Mouse (Mus musculus): Measurements from ENCODE around the gene Cpsf3.

Gene Cpsf3

DNA sequence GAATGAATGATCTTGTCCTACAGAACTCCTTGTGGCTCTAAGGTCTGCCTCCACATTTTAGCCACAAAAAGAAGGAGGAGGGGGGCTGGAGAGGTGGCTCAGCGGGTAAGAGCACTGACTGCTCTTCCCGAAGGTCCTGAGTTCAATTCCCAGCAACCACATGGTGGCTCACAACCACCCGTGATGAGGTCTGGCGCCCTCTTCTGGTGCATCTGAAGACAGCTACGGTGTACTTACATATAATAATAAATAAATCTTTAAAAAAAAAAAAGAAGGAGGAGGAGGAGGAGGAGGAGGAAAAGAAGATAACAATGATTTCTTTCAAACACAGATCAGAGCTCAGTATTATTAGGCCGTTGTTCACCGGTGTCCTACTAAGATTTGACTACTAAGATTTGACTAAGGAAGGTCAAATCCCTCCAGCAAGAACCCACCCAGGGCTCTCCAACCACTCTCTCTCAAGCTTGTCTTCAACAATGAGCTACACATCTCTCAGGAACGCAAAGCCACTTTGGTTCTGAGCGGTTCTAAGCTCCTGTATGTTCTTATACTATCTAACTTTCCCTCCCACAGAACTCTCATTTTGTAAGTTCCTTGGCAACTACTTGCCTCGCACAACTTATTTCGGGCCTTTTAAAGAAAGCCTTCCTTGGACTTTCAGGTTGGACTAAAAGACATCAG is at the start of gene Cpsf3:
Cpsf3 (plus strand) TSS at position 631 of the 681 bp plus-strand sequence.
- no peak for DNase-seq

DNA sequence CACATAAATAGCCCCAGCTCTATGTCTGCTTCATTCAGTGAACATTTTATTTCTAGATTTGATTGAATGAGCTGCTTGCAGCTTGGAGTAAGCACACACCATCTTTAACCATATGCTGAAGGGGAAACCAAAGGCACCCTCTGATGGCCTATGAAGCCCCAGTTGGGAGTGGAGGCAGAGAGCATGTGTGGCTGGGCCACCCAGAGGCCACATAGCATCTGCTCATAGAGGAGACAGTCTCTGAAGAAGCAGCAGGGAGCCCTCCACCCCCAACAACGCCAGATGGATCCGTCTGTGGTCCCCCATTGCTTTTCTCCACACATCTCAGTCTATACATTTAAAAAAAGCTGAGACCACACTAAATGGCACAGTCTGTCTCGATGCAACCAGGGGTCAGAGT is 43.2 kb upstream of the Cpsf3 start:
- DNase-seq: no peak

DNA sequence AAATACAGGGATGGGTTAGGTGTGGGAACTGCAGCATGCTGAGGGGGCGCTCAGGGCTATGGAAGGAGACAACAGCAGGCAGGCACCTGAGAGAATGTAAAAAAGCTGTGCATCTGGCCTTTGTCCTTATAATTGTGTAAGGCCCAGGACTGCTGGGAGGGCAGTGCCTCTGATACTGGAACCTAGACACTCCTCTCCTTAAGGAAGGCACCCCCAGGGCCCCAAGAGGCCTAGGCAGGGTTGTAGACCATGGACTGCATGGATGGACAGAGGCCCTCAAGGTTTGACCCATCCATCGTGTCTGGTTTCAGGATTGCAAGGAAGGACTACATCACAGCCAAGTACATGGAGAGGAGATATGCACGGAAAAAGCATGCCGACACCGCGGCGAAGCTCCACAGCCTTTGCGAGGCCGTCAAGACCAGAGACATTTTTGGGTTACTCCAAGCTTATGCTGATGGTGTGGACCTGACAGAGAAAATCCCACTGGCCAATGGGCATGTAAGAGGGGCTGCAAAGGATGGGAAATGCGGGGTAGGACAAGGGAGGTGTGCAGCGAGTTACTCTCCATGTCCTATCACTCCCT is 40.7 kb upstream of the Cpsf3 start:
- no peak for DNase-seq

DNA sequence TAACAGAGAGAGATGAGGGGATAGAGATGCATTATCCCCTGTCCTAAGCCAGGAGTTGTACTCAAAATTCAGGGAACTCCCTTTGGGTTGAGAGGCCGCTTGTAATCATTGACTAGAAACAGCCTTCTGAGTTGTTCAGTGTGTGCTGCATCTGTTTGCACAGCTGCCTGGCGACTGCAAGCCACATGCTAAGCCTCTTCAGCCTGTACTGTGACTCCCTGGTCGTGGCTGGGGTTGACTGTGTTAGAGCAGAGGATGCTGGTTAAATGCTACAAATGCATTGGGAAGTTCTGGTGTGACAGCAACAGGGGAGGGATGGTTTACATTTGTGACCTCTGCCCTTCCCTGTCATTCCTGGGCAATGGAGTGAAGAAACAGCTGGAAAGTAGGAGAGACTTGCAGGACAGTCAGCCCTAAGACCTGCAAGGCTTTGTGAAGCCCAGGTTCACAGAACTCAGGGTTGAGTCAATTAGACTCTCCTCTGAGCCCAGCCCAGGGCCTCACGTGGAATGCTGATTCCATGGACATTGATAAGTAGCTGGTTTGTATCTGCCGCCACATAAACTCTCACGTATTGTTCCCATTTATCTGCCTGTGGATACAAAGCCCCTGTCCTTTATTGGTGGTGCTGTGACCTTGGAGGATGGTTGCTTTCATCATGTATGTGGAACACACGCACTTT is 37.3 kb upstream of the Cpsf3 start:
- no peak for DNase-seq

DNA sequence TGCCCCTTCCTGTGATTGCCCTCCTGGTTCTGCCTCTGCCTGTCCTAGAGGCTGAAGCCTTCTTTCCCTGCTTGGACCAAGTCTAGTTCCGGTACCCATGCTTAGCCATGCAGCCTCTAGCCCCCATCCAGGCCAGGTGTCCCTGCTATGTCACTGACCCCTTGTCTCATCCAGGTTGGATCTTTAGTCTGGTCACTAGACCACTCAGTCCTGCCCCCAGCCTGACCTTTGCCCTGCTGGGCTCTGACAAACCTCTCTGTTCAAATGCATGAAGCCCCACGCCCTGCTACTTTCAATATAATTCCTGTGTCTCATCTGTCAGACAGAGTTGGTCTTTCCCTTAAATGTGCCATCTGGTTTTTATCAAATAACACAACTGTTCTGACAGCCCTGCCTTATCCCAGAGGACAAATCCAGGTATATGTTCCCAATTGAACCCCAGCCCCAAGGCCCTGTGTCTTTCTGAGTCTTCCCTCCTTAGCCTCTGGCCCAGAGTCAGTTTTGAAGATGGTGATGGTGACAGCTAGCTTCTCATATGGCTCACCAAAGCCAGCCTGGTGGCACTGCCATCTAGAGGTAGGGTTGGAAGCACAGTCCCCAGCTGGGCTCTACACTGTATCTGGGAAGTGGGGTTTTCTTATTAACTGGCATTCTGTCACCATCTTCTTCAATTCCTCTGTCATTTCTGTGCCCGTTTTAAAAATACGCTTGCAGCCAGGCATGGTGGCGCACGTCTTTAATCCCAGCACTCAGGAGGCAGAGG is 24.5 kb upstream of the Cpsf3 start:
- DNase-seq: peak in 1 of 2 experiments; percentile 27

DNA sequence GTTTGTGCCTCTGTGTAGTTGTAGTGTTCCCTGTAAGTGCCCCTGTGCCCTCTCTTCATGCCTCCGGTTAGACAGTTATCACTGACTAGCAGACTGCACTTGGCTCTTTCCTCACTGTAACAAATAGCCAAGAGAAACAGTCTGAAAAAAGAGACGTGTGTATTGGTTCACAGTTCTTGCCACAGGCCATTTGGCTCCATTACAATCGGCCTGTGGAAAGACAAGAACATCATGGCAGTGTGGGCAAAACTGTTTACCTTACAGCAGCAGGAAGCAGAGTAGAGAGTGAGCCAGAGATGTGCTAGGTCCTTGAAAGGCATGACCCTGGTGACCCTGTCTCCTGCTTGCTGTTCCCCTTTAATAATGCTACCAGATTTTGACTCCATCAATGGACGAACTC is 23.7 kb upstream of the Cpsf3 start:
- DNase-seq: no peak

DNA sequence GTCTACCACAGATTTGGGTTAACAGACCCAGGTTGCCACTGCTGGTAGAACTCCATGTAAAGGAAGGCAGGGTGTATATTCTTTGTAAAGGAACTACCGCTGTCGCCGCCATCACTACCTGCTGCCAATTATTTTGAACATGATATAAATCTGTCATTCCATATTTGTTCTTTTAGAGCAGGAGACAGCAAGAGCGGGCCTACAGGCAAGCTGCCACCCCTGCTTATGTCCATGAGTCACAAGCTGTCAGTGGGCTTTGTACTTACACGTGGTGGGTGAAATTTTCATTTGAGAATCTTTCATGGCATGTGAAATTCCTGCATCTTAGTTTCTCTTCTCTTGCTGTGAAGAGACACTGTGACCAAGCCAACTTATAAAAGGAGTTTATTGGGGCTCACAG is 21.9 kb upstream of the Cpsf3 start:
- DNase-seq: no peak

DNA sequence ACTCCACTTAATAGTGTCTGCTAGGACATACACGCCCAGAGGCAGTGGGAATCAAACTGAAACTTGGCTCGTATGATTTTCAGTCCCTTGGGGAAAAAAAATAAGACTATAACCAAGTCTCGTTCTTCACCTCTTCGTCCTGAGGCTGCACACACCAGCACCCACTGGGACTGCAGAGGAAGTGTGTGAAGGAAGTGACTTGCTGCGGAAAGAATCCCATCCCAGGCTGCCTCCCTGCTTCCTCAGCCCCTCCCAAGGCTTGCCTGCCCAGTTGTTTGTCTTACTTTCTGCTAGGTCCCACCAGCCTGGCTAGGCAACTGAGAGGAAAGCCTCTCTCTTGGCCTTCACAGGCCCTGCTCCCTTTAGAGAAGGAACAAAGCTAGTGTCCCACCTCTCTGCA is 20.9 kb upstream of the Cpsf3 start:
- DNase-seq: peak; percentile 58 to 78

DNA sequence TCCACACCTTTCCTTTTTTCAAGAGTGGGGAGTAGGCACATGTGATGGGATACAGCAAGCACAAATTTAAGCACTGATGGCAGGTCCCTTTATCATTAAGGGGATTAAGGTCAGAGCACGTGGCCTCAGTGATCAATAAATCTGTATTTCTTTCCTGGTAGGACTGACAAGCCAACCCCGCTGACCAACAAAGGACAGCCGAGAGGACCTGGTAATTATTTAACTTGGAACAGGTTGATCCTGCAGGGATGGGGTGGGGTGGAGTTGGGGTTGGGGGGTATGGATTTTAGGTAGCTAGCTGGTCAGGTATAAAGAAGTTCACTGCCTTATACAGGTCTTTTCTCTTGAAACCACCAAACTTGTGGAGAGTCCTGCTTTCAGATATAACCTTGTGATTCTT is 20.2 kb upstream of the Cpsf3 start:
- no peak for DNase-seq

DNA sequence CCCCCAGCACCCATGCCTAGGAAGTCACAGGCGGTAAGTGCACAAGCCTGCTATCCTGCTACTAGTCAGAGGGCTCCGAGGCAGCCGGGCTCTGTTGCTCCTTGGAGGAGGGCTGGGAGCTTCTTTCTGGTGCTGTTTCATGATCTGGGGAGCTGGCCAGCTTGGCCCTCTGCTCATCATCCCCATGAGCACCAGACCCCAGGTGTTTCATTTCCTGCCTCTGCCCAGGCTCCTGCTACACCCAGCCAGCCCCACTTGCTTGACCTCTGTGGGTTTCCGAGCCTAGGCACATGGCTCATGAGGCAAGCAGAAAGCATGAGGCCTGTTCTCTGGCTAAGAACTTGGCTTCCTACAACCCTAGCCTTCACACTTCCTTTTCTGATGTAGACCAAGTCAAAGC is 19.7 kb upstream of the Cpsf3 start:
- DNase-seq: no peak

DNA sequence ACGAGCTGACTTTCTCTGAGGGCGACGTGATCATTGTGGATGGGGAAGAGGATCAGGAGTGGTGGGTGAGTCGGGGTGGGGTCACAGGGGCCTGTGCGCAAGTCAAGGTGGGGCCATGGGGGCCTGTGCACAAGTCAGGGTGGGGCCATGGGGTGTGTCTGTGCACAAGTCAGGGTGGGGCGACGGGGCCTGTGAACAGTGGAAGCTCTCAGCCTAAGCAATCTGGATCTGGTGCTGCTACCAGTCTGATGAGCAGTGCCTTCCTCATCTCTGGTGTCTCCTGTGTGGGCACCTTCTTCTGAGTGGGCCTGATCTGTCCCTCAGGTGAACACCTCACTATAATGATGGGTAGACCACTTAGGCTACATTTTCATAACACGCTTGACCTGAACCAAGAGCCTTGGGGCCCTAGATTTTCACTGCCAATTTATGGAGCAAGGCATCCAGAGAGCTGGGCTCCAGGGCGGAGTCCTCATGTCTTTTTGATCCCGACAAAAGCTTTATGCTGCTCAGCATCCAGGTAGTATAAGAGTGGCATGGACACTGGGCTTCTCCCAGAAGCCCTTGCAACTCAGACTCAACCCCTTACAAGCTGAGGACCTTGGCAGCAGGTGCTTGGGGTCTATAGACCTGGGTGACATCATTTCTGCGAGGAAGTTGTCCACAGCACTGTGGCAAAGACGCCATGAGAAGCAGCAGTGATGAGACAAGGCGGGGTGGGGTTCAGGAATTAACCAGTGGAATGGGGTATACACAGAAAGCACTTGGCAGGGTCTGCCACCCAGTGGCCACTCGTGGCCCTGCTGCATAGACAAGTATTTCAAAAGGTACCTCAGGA is 19.0 kb upstream of the Cpsf3 start:
- DNase-seq: peak; percentile 76 to 78

DNA sequence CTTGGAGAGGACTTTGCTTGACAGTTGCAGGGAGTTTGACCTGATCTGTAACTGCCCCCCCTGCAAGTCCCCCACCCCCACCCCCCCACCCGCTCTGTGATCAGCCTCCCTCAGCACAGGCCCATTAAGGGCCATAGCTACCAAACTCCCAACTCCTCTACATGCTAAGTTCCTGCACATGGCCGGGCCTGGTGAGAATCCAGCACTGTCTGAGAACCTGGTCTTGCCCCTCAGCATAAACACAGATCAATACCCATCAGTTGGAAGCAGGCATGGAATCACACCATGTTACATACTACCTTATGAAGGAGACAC is 18.4 kb upstream of the Cpsf3 start:
- no peak for DNase-seq

DNA sequence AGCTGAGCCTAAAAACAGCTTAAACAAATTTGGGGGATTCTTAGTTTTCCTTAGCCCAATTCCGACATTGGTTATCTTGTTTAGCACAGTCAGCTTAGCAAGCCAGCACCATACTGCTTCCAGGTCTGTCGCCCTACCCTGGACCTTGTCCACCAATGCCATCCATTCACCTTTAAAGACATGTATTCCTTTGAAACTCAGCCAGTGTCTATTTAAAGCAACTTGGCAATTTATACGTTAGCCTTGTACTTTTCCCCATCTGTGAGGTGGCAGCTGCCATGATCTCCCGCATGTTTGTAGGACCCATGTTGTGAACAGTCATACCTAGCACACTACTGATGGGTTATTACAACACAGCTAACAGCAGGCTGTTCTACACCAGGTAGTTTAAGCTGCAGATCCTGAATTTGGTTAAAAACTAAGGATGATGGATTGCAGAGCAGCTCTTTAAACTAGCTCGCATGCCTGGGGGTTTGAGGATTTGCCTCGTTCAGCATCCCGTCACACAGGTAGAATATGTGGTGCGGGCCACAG is 17.0 kb upstream of the Cpsf3 start:
- DNase-seq: no peak

DNA sequence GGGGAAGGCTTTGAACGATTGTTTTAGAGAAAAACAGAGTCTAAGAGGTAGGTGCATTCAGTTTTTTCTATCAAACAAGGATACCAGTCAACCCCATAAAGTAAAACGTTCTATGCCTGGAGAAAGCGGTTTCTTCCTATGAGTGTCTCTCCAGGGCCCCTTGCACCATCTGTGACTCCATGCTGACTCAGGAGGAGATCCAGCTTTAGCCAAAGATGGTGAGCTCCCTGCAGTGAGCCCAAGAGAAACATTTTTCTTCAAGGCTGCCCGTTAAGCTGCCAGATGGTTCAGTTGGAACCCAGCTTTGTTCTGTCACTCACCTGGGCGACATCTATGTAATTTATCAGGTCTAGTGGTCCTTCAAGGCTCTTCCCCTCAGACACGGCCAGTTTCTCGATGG is 10.7 kb upstream of the Cpsf3 start:
- no peak for DNase-seq

DNA sequence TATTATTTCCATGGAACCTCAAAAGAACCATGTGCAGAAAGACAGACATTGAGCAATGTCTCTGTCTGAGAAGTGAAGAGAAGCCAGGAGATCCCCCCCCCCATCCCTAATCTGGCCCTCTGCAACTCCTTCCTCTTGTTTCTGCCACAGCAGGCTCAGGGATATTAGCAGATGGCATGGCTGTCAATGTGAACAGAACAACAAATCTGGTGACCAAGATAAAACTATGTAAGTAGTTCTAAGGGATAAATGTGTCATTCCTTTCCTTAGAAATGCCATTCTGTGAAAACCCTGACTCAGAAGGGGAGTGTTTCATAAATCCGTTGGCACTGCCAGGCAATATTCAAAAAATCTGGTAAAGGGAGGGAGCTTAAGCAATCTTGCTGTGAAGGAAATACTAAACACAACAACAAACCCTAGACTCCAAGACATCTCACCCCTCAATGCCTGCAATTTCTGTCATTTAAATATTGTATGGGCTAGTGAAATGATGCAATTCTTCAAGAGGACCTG is 7.8 kb upstream of the Cpsf3 start:
- no peak for DNase-seq

DNA sequence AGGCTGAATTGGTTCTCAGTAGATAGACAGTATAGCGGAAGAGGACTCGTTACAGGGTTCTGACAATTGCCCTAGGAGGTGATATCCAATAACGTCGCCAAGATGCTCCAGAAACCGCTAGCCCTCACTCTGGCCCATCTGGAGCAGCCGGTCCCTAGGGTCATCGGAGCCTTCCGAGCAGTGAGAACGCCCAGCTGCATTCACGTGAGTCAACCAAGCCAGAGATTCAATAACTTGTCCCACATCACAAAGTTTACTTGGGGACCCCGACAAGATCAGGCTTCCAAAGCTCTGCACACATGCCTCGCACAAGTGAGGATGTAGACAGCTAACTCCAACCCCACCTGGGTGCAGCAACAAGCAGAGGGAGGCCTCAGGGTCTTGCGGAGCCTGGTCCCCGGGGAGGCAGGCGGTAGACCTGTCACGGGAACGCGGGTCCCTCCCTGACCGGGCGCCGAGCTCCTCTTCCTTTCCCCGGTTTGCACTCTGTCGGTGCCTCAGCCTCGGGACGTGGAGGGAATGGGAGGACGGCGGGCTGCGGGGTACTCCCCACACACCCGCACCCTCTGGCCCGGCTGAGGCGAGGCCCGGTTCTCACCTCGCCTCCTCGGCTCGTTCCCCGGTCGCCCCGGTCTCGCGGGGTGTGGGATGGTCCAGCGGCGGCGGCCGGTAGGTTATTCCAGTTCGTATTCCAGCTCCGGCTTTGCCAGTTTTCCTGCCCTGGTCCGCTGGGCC is 484 bp downstream of the Cpsf3 start:
- no peak for DNase-seq

DNA sequence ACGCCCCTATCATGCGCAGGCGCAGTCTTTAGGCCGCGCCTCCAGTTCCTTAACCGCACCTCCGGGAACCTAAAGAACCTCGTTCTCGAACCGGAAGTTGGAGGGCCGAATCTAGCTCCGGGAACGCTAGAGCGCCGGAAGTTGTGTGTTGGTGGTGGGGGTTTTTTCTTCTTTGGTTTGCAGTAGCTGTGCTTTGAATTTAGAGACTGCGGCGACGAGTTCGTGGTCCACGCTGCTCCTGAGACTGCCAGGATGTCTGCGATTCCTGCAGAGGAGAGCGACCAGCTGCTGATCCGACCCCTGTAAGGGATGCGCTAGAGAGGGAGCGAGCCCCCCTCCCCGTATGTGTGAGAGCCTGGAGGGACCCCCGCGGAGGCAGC is 1.0 kb downstream of the Cpsf3 start, which contains the start of gene Itgb1bp1:
Itgb1bp1 (minus strand) TSS at position 42 of the 380 bp plus-strand sequence.
- peak; percentile 99 for DNase-seq

DNA sequence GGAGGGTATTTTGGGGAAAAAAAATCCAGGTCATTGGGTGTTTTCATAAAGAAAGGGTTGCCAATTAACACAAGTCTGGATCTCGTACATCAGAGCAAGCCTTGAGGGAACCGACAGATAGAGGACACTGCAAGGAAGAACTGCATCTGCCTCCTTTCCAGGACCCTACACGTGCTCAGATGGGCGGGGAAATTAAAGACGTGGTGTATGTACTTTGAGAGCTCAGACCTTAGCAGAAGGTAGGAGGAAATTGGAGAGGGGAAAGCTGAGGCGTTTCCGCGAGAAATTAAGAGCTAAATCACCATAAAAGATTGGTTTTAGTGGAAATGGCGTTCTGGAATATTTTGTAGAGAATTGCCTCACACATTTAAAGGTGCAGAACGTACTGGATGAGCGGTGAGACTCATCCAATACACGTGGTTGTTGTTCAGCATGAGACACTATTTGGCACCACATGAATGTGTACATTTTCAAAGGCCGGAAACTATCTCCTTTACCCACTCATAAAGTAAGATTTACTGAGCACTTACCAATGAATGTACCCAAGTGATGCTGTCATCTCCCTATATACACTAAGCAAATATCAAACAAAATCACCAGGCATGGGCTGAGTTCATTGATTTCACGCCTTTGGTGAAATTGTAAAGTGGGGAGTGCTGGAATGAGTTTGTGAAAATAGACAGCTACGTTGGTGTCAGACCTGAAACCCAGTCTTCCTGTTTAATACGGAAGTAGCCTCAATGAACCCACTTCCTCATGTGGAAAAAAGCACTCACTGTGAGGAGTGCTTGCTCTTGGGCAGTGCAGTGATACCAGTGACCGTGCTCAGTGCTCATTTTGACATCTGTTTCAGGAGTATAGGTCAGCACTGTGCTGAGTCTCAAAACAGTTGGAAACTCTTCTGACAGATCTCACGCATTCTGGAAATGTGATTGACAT is 1.8 kb downstream of the Cpsf3 start:
- DNase-seq: peak in 1 of 2 experiments; percentile 16

DNA sequence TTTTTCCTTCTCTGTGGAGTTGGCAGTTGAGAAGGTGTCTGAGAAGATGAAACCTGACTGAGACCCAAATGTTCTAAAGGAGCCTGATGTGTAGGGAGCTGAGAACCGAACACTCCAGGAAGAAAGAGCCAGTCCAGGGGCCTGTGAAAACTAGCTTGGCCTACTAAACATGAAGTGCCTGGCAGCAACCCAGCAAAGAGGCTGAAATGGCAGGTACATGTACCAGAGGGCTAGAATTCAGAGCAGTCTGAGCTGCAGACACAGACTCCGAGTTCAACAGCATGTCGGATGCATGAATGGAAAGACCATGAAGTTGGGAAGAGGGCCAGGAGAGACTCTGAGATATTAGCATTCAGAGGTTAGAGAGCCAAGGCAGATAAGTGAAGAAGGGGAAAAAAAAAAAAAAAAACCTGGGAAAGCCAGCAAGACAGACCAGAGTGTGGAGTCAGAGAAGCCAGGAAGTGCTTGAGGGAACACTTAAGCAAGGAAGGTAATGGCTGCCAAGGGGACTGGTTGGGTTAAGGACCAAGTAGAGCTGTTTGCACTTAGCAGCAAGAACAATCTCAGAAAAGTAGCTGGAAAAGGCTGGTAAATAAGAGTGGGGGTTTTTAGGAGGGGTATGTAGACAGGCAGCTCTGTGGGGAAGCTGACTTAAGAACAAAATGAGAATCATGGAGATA is 3.7 kb downstream of the Cpsf3 start:
- peak; percentile 42 to 56 for DNase-seq

DNA sequence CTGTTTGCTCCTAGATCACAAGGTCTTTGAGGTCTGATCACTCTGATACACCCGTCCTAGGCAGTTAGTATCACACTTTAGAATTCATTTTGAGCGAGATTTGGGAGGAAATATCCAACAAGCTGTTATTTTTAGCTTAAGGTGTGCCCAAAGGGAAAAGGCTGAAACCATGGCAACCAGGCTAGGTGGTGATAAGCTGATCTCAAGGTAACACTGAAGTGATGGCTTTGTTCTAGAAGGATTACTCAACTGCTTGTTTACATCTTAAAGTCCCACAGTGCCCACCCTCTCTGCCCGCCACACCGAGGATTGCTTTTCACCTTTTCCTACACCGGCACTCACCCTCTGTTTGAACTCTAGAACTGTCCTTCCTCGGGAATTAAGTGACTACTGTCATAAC is 4.5 kb downstream of the Cpsf3 start:
- peak; percentile 28 to 54 for DNase-seq

Data from lung, postnatal 4 days (tissue).